In the genomic region with DNA sequence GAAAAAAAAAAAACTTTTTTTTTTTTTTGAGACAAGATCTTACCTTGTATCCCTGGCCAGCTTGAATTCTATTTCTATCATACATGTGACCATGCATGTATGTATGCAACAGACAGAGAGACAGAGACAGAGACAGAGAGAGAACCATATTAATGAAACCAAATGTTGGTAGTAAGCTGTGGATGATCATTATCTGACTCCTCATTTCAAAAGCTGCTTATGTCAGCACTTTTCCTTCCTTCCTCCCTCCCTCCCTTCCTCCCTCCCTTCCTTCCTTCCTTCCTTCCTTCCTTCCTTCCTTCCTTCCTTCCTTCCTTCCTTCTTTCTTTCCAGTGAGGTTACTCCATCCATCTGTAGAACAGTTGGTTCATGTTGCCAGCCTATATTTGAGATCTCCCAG, we compare ENCODE assay signal across 19 mouse cellular contexts. TPM values are rescaled to one million over a fixed set of nuclear protein-coding genes. Genes with fewer than 3 reads are reported as not detected.
DNase-seq lines count a peak whose midpoint lies in the region; TF ChIP-seq lines count a peak whose summit lies in the region.
"Had no signal": no experiment of that assay in that cellular context is flagged by ENCODE, and none has a peak within 500 bp of the region (broad histone marks: within the 10 kb centered on the region; RNA-seq: fewer than 3 reads in every experiment).

No protein-coding gene starts in this region.

- no peak for TF ChIP-seq RAD21 in CH12.LX (IDR thresholded peaks at IDR 0.05; ENCODE audit: low read depth, low read length)

- DNase-seq in CH12.LX (ENCODE audit: extremely low read depth) = no peak
- no peak for DNase-seq in ES-E14 (ENCODE audit: low read depth, low spot score)
- no peak for DNase-seq in kidney, postnatal 36 days
- DNase-seq in gastrocnemius, adult 8-10 months (ENCODE audit: low spot score in 2 of 2) = no peak
- DNase-seq: adrenal gland, adult 2 months; adrenal gland, adult 8-10 months; adrenal gland, postnatal 10 days; adrenal gland, postnatal 14 days; adrenal gland, postnatal 25 days; adrenal gland, postnatal 36 days; B cell, adult 2 months; cerebellum, adult 11 months; cerebellum, adult 11-12 months; cerebellum, adult 18-20 months; cerebellum, adult 2 months; cerebellum, adult 8-10 months had no signal

- H3K27ac ChIP-seq in CH12.LX (ENCODE audit: insufficient read depth, low read depth) = no peak overlapping the region
- no peak overlapping the region for H3K27ac ChIP-seq in ES-E14 (ENCODE audit: insufficient read depth, low read depth, low read length, poor library complexity, severe bottlenecking)

- H3K4me2 ChIP-seq in CH12.LX (ENCODE audit: insufficient read depth, low read depth, poor library complexity, severe bottlenecking) = no peak overlapping the region

- no peaks in the 10 kb centered on the region for H3K4me1 ChIP-seq in CH12.LX (ENCODE audit: control insufficient read depth in 1 of 2, insufficient read depth in 2 of 2)
- H3K4me1 ChIP-seq in ES-E14 (ENCODE audit: control insufficient read depth in 2 of 2, insufficient read depth in 2 of 2, low read length in 2 of 2, poor library complexity in 1 of 2) = peaks cover 0 to 2% of the 10 kb centered on the region in 2 experiments; a peak in 1 of 4 replicates

- no peaks in the 10 kb centered on the region for H3K79me2 ChIP-seq in CH12.LX (replicated peaks; ENCODE audit: control insufficient read depth, extremely low read depth, insufficient read depth, poor library complexity, severe bottlenecking)

- no peak for TF ChIP-seq POLR2A in CH12.LX (IDR thresholded peaks at IDR 0.05; ENCODE audit: low read depth, low read length)

- H3K4me3 ChIP-seq in CH12.LX (replicated peaks in 1 of 3; ENCODE audit: low read depth in 2 of 3, low read length in 2 of 3, poor library complexity in 1 of 3) (no peak overlapping the region), ES-E14 (ENCODE audit: insufficient read depth in 1 of 2, low read depth in 1 of 2, low read length in 2 of 2, poor library complexity in 1 of 2, severe bottlenecking in 1 of 2) (no peak overlapping the region)

- peaks cover 54% of the 10 kb centered on the region for H3K27me3 ChIP-seq in CH12.LX (replicated peaks)
- H3K27me3 ChIP-seq: Patski had no signal

- TF ChIP-seq EP300 in CH12.LX (IDR thresholded peaks at IDR 0.05; ENCODE audit: low read length) = no peak

- dilution Hi-C loops in CH12.LX (cut with MboI; ENCODE audit: extremely low pct_ligation_motif_present, extremely low pct_unique_long_range_greater_than_20kb, low sequenced_read_pairs) = no loop called here

- H3K9ac ChIP-seq in CH12.LX (ENCODE audit: insufficient read depth, low read depth) = no peak overlapping the region
- no peak overlapping the region for H3K9ac ChIP-seq in ES-E14 (ENCODE audit: insufficient read depth, low read depth, low read length, poor library complexity, severe bottlenecking)

- H3K9me3 ChIP-seq in CH12.LX (replicated peaks; ENCODE audit: low read length) (no peaks in the 10 kb centered on the region), ES-E14 (ENCODE audit: control insufficient read depth, insufficient read depth, low read depth, low read length) (no peaks in the 10 kb centered on the region)
- H3K9me3 ChIP-seq: G1E had no signal

- TF ChIP-seq CTCF in CH12.LX (conservative IDR thresholded peaks at IDR 0.05 in 1 of 2, IDR thresholded peaks at IDR 0.05 in 1 of 2; ENCODE audit: low read depth in 2 of 2, low read length in 2 of 2) = no peak

- H3K36me3 ChIP-seq in CH12.LX (replicated peaks in 1 of 2; ENCODE audit: control insufficient read depth in 1 of 2, insufficient read depth in 1 of 2, low read length in 1 of 2) (no peaks in the 10 kb centered on the region), ES-E14 (ENCODE audit: control insufficient read depth, insufficient read depth, low read length, poor library complexity, severe bottlenecking) (no peaks in the 10 kb centered on the region)
- H3K36me3 ChIP-seq: G1E had no signal

- in situ Hi-C loops in CH12.LX (cut with MboI; ENCODE audit: low pct_ligation_motif_present, low pct_unique_long_range_greater_than_20kb, low sequenced_read_pairs) (no loop called here), ES-E14 (cut with MboI; ENCODE audit: low sequenced_read_pairs in 2 of 2, unreplicated experiment in 2 of 2) (no loop called here)

TF ChIP-seq in CH12.LX, 34 proteins besides CTCF, POLR2A, EP300 and RAD21:
- TF ChIP-seq MAFK (IDR thresholded peaks at IDR 0.05; ENCODE audit: insufficient replicate concordance, low read length) = peak; percentile 91
- TF ChIP-seq TCF12 (IDR thresholded peaks at IDR 0.05; ENCODE audit: low read depth, low read length) = no peak

TF ChIP-seq in ES-E14, 5 proteins besides CTCF, POLR2A, EP300 and RAD21:
- TF ChIP-seq MAFK (IDR thresholded peaks at IDR 0.05; ENCODE audit: insufficient read depth, low read depth, low read length) = peak; percentile 86
- TF ChIP-seq CHD2 (IDR thresholded peaks at IDR 0.05; ENCODE audit: low read depth, low read length) = no peak

RNA-seq across cellular contexts. Expression of gene Skap1, which starts 18.8 kb away (rescaled TPM):
- total RNA-seq in CH12.LX (2012; rRNA removed) (not detected in 2 replicates), CH12.LX (2014; rRNA removed) (not detected in 2 replicates), ES-E14 (2012; rRNA removed) (0.37 and 0.40 TPM in 2 replicates)
- not detected in 2 replicates for polyA plus RNA-seq in CH12.LX (2012; ENCODE audit: insufficient read length, low read depth)
- under 1 TPM in 1 of 4 experiments, not detected in 3; 0.40 TPM for total RNA-seq in gastrocnemius, adult 8-10 months (2022)
- total RNA-seq: MEL had no signal
- polyA plus RNA-seq: G1E had no signal
